In the genomic region with DNA sequence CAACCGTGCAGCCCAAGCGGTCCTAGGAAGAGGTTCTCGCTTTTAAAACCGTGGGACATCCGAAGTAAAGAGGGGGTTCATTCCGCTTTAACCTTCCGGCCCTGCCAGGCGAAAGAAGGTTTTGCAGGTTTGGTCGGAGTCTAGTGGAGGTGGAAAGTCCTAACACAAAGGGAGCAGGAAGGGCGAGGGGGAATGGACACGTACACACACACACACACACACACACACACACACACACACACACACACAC, we compare ENCODE assay signal across 13 mouse cellular contexts. TPM values are rescaled to one million over a fixed set of nuclear protein-coding genes. Genes with fewer than 3 reads are reported as not detected.
A peak's percentile ranks its signal among the peaks of the same experiment; 100 is the strongest.
DNase-seq lines count a peak whose midpoint lies in the region; ATAC-seq and TF ChIP-seq lines count a peak whose summit lies in the region.
"Had no signal": no experiment of that assay in that cellular context is flagged by ENCODE, and none has a peak within 500 bp of the region (broad histone marks: within the 10 kb centered on the region; RNA-seq: fewer than 3 reads in every experiment).

No protein-coding gene starts in this region.

- WGBS in forebrain, embryonic 10.5 days = under 1% methylated on average over 11 of the region's 11 CpGs
- WGBS in forebrain, embryonic 11.5 days = 3% methylated on average over 11 of the region's 11 CpGs
- 33% methylated on average over 11 of the region's 11 CpGs for WGBS in lung, embryonic 15.5 days
- 14% methylated on average over 11 of the region's 11 CpGs for WGBS in forebrain, embryonic 13.5 days
- 15% methylated on average over 11 of the region's 11 CpGs for WGBS in midbrain, postnatal 0 days

- H3K27ac ChIP-seq in forebrain, embryonic 10.5 days = no peak overlapping the region
- H3K27ac ChIP-seq in forebrain, embryonic 11.5 days (ENCODE audit: low read depth, low read length) = no peak overlapping the region
- no peak overlapping the region for H3K27ac ChIP-seq in lung, embryonic 15.5 days
- H3K27ac ChIP-seq in forebrain, embryonic 13.5 days = peak overlapping the region; percentile 97
- H3K27ac ChIP-seq in midbrain, postnatal 0 days (ENCODE audit: low read depth, low read length) = no peak overlapping the region
- H3K27ac ChIP-seq: liver, embryonic 12.5 days had no signal

- TF ChIP-seq CTCF in midbrain, postnatal 0 days (IDR thresholded peaks at IDR 0.05) = no peak

- no peaks in the 10 kb centered on the region for H3K36me3 ChIP-seq in forebrain, embryonic 10.5 days (replicated peaks)
- no peaks in the 10 kb centered on the region for H3K36me3 ChIP-seq in forebrain, embryonic 11.5 days (ENCODE audit: control insufficient read depth, insufficient read depth, low read length)
- no peaks in the 10 kb centered on the region for H3K36me3 ChIP-seq in lung, embryonic 15.5 days
- H3K36me3 ChIP-seq in forebrain, embryonic 13.5 days (ENCODE audit: poor library complexity, severe bottlenecking) = peaks cover 3% of the 10 kb centered on the region; the same call in 1 of the 2 replicates
- H3K36me3 ChIP-seq in midbrain, postnatal 0 days (ENCODE audit: insufficient read depth, low read length) = no peaks in the 10 kb centered on the region
- H3K36me3 ChIP-seq: liver, embryonic 12.5 days had no signal

- no peak overlapping the region for H3K9ac ChIP-seq in forebrain, embryonic 11.5 days (ENCODE audit: low read length)
- H3K9ac ChIP-seq in lung, embryonic 15.5 days = no peak overlapping the region
- H3K9ac ChIP-seq in forebrain, embryonic 13.5 days = peak overlapping the region; percentile 66
- H3K9ac ChIP-seq in midbrain, postnatal 0 days (replicated peaks; ENCODE audit: low read length, poor library complexity, severe bottlenecking) = no peak overlapping the region
- H3K9ac ChIP-seq: liver, embryonic 12.5 days had no signal

- H3K27me3 ChIP-seq in forebrain, embryonic 10.5 days (ENCODE audit: poor library complexity, severe bottlenecking) = peaks cover 100% of the 10 kb centered on the region
- H3K27me3 ChIP-seq in forebrain, embryonic 11.5 days (ENCODE audit: control insufficient read depth, insufficient read depth, low read length) = peaks cover 95% of the 10 kb centered on the region
- peaks cover 76% of the 10 kb centered on the region for H3K27me3 ChIP-seq in lung, embryonic 15.5 days
- peaks cover 99% of the 10 kb centered on the region for H3K27me3 ChIP-seq in forebrain, embryonic 13.5 days
- H3K27me3 ChIP-seq in midbrain, postnatal 0 days (ENCODE audit: insufficient read depth, low read length) = peaks cover 76% of the 10 kb centered on the region

- peaks cover 39% of the 10 kb centered on the region for H3K4me1 ChIP-seq in forebrain, embryonic 10.5 days
- H3K4me1 ChIP-seq in forebrain, embryonic 11.5 days (replicated peaks; ENCODE audit: control insufficient read depth, insufficient read depth, low read length) = peaks cover 6% of the 10 kb centered on the region; the same call in 1 of the 2 replicates
- peaks cover 79% of the 10 kb centered on the region for H3K4me1 ChIP-seq in lung, embryonic 15.5 days
- H3K4me1 ChIP-seq in forebrain, embryonic 13.5 days = peaks cover 91% of the 10 kb centered on the region
- 0 out of 2 replicates have a peak, but pooled peaks cover 7% of the 10 kb centered on the region for H3K4me1 ChIP-seq in midbrain, postnatal 0 days (ENCODE audit: insufficient read depth, low read length)
- H3K4me1 ChIP-seq: liver, embryonic 12.5 days had no signal

- no peak overlapping the region for H3K4me2 ChIP-seq in forebrain, embryonic 11.5 days (ENCODE audit: low read depth, low read length, severe bottlenecking)
- peak overlapping the region; percentile 46 for H3K4me2 ChIP-seq in lung, embryonic 15.5 days
- H3K4me2 ChIP-seq in forebrain, embryonic 13.5 days = peak overlapping the region; percentile 58
- H3K4me2 ChIP-seq in midbrain, postnatal 0 days (ENCODE audit: low read depth, low read length, poor library complexity, severe bottlenecking) = peak overlapping the region; percentile 32; the same call in 1 of the 2 replicates
- H3K4me2 ChIP-seq: liver, embryonic 12.5 days had no signal

- DNase-seq in forebrain, embryonic 10.5 days (ENCODE audit: extremely low spot score, low spot score) = peak; percentile 19
- no peak for DNase-seq in forebrain, embryonic 11.5 days (ENCODE audit: low spot score)
- DNase-seq in lung, postnatal 36 days = no peak
- DNase-seq in midbrain, postnatal 0 days (ENCODE audit: low spot score) = no peak
- DNase-seq in spleen, postnatal 4 days (ENCODE audit: low spot score in 2 of 2) = no peak
- DNase-seq in kidney, adult 11 months = no peak
- DNase-seq: adrenal gland, postnatal 14 days; B cell, adult 2 months; kidney, adult 8-10 months; thymus, adult 18-20 months had no signal

- no peak for ATAC-seq in forebrain, embryonic 11.5 days (replicated peaks; ENCODE audit: low FRiP score)
- no peak for ATAC-seq in lung, embryonic 15.5 days (ENCODE audit: borderline replicate concordance, extremely low read depth, low FRiP score, low TSS enrichment)
- ATAC-seq in forebrain, embryonic 13.5 days = no peak
- ATAC-seq in midbrain, postnatal 0 days (ENCODE audit: low FRiP score) = no peak
- ATAC-seq: liver, embryonic 12.5 days had no signal

- no peaks in the 10 kb centered on the region for H3K9me3 ChIP-seq in forebrain, embryonic 10.5 days
- no peaks in the 10 kb centered on the region for H3K9me3 ChIP-seq in forebrain, embryonic 11.5 days (ENCODE audit: control insufficient read depth, low read length)
- H3K9me3 ChIP-seq in lung, embryonic 15.5 days = no peaks in the 10 kb centered on the region
- no peaks in the 10 kb centered on the region for H3K9me3 ChIP-seq in forebrain, embryonic 13.5 days (replicated peaks)
- no peaks in the 10 kb centered on the region for H3K9me3 ChIP-seq in midbrain, postnatal 0 days (ENCODE audit: low read length)
- H3K9me3 ChIP-seq: liver, embryonic 12.5 days had no signal

- H3K4me3 ChIP-seq in forebrain, embryonic 10.5 days = no peak overlapping the region
- H3K4me3 ChIP-seq in forebrain, embryonic 11.5 days (ENCODE audit: low read depth, low read length) = no peak overlapping the region
- H3K4me3 ChIP-seq in lung, embryonic 15.5 days = no peak overlapping the region
- H3K4me3 ChIP-seq in forebrain, embryonic 13.5 days = peak overlapping the region; percentile 30
- H3K4me3 ChIP-seq in midbrain, postnatal 0 days (ENCODE audit: low read depth, low read length) = no peak overlapping the region
- H3K4me3 ChIP-seq: liver, embryonic 12.5 days had no signal

RNA-seq across cellular contexts. Expression of gene Nfix, which starts 14.7 kb away (rescaled TPM):
- 0.46 and 1.8 TPM in 2 replicates for polyA plus RNA-seq in forebrain, embryonic 10.5 days (2016; fragmentation: Nextera tagmentation; extraction: Ambion mirVana)
- polyA plus RNA-seq in forebrain, embryonic 11.5 days (2014; fragmentation: Nextera tagmentation; extraction: Ambion mirVana) = 7.7 and 8.9 TPM in 2 replicates
- 39.2 and 42.7 TPM in 2 replicates for polyA plus RNA-seq in lung, embryonic 15.5 days (2015; fragmentation: Nextera tagmentation; extraction: Ambion mirVana)
- 127 and 145 TPM in 2 replicates for polyA plus RNA-seq in forebrain, embryonic 13.5 days (2015; fragmentation: Nextera tagmentation; extraction: Ambion mirVana)
- 40.1 and 62.5 TPM in 2 replicates for total RNA-seq in midbrain, postnatal 0 days (2014; rRNA removed)
- polyA plus RNA-seq in midbrain, postnatal 0 days (2015; fragmentation: Nextera tagmentation; extraction: Ambion mirVana) = 41.7 and 53.7 TPM in 2 replicates

RNA-seq across cellular contexts. Expression of gene Dand5, which starts 37.2 kb away (rescaled TPM):
- 2.9 and 3.5 TPM in 2 replicates for polyA plus RNA-seq in forebrain, embryonic 10.5 days (2016; fragmentation: Nextera tagmentation; extraction: Ambion mirVana)
- 5.5 and 6.4 TPM in 2 replicates for polyA plus RNA-seq in forebrain, embryonic 11.5 days (2014; fragmentation: Nextera tagmentation; extraction: Ambion mirVana)
- 6.0 and 6.3 TPM in 2 replicates for polyA plus RNA-seq in lung, embryonic 15.5 days (2015; fragmentation: Nextera tagmentation; extraction: Ambion mirVana)
- 7.3 and 8.2 TPM in 2 replicates for polyA plus RNA-seq in forebrain, embryonic 13.5 days (2015; fragmentation: Nextera tagmentation; extraction: Ambion mirVana)
- total RNA-seq in midbrain, postnatal 0 days (2014; rRNA removed) = 7.6 and 7.7 TPM in 2 replicates
- 12.6 and 14.5 TPM in 2 replicates for polyA plus RNA-seq in midbrain, postnatal 0 days (2015; fragmentation: Nextera tagmentation; extraction: Ambion mirVana)

RNA-seq across cellular contexts. Expression of gene Gadd45gip1, which starts 45.9 kb away (rescaled TPM):
- 49.1 and 49.6 TPM in 2 replicates for polyA plus RNA-seq in forebrain, embryonic 10.5 days (2016; fragmentation: Nextera tagmentation; extraction: Ambion mirVana)
- 41.0 and 44.3 TPM in 2 replicates for polyA plus RNA-seq in forebrain, embryonic 11.5 days (2014; fragmentation: Nextera tagmentation; extraction: Ambion mirVana)
- polyA plus RNA-seq in lung, embryonic 15.5 days (2015; fragmentation: Nextera tagmentation; extraction: Ambion mirVana) = 43.4 and 47.0 TPM in 2 replicates
- polyA plus RNA-seq in forebrain, embryonic 13.5 days (2015; fragmentation: Nextera tagmentation; extraction: Ambion mirVana) = 42.6 and 47.0 TPM in 2 replicates
- total RNA-seq in midbrain, postnatal 0 days (2014; rRNA removed) = 27.5 and 28.2 TPM in 2 replicates
- polyA plus RNA-seq in midbrain, postnatal 0 days (2015; fragmentation: Nextera tagmentation; extraction: Ambion mirVana) = 42.9 and 45.1 TPM in 2 replicates

RNA-seq across cellular contexts. Expression of gene Rad23a, which starts 55.0 kb away (rescaled TPM):
- polyA plus RNA-seq in forebrain, embryonic 10.5 days (2016; fragmentation: Nextera tagmentation; extraction: Ambion mirVana) = 130 and 137 TPM in 2 replicates
- 102 and 110 TPM in 2 replicates for polyA plus RNA-seq in forebrain, embryonic 11.5 days (2014; fragmentation: Nextera tagmentation; extraction: Ambion mirVana)
- 112 and 127 TPM in 2 replicates for polyA plus RNA-seq in lung, embryonic 15.5 days (2015; fragmentation: Nextera tagmentation; extraction: Ambion mirVana)
- 93.9 and 114 TPM in 2 replicates for polyA plus RNA-seq in forebrain, embryonic 13.5 days (2015; fragmentation: Nextera tagmentation; extraction: Ambion mirVana)
- total RNA-seq in midbrain, postnatal 0 days (2014; rRNA removed) = 43.8 and 57.5 TPM in 2 replicates
- 83.5 and 88.3 TPM in 2 replicates for polyA plus RNA-seq in midbrain, postnatal 0 days (2015; fragmentation: Nextera tagmentation; extraction: Ambion mirVana)
